9 mouse cellular contexts compared by ENCODE assay signal in genomic region chr11:105968948-105969347, GRCm38 (mm10). TPM values are rescaled to one million over a fixed set of nuclear protein-coding genes. Genes with fewer than 3 reads are reported as not detected.
DNase-seq lines count a peak whose midpoint lies in the region; ATAC-seq and TF ChIP-seq lines count a peak whose summit lies in the region.
"Had no signal": no experiment of that assay in that cellular context is flagged by ENCODE, and none has a peak within 500 bp of the region (broad histone marks: within the 10 kb centered on the region; RNA-seq: fewer than 3 reads in every experiment).

No protein-coding gene starts in this region.

- no peaks in the 10 kb centered on the region for H3K36me3 ChIP-seq in hindbrain, embryonic 10.5 days
- no peaks in the 10 kb centered on the region for H3K36me3 ChIP-seq in hindbrain, embryonic 11.5 days (ENCODE audit: control insufficient read depth, insufficient read depth, low read length)
- no peaks in the 10 kb centered on the region for H3K36me3 ChIP-seq in E14TG2a.4 (ENCODE audit: insufficient read depth, low read length)
- H3K36me3 ChIP-seq in embryonic facial prominence, embryonic 10.5 days (replicated peaks), result no peaks in the 10 kb centered on the region
- H3K36me3 ChIP-seq in midbrain, embryonic 12.5 days, result no peaks in the 10 kb centered on the region
- no peaks in the 10 kb centered on the region for H3K36me3 ChIP-seq in liver, postnatal 0 days (replicated peaks; ENCODE audit: insufficient read depth, low read length)

- no peak overlapping the region for H3K4me2 ChIP-seq in hindbrain, embryonic 11.5 days (replicated peaks; ENCODE audit: low read depth, low read length)
- H3K4me2 ChIP-seq in midbrain, embryonic 12.5 days (replicated peaks), result 0 out of 2 replicates have a peak overlapping the region, but pooled peaks have one; percentile 93
- no peak overlapping the region for H3K4me2 ChIP-seq in liver, postnatal 0 days (ENCODE audit: low read depth, low read length)

- no peak for TF ChIP-seq EP300 in liver, postnatal 0 days (IDR thresholded peaks at IDR 0.05; ENCODE audit: low read depth)

- peaks cover 25% of the 10 kb centered on the region for H3K4me1 ChIP-seq in hindbrain, embryonic 10.5 days (replicated peaks)
- H3K4me1 ChIP-seq in hindbrain, embryonic 11.5 days (replicated peaks; ENCODE audit: control insufficient read depth, insufficient read depth, low read length), result peaks cover 6% of the 10 kb centered on the region
- H3K4me1 ChIP-seq in E14TG2a.4 (replicated peaks; ENCODE audit: low read depth, low read length), result peaks cover 32% of the 10 kb centered on the region
- peaks cover 20% of the 10 kb centered on the region for H3K4me1 ChIP-seq in embryonic facial prominence, embryonic 10.5 days
- peaks cover 18% of the 10 kb centered on the region for H3K4me1 ChIP-seq in midbrain, embryonic 12.5 days
- H3K4me1 ChIP-seq in liver, postnatal 0 days (ENCODE audit: insufficient read depth), result peaks cover 5% of the 10 kb centered on the region; the same call in 1 of the 2 replicates

- no peaks in the 10 kb centered on the region for H3K9me3 ChIP-seq in hindbrain, embryonic 10.5 days
- no peaks in the 10 kb centered on the region for H3K9me3 ChIP-seq in hindbrain, embryonic 11.5 days (ENCODE audit: control insufficient read depth, low read length)
- H3K9me3 ChIP-seq in E14TG2a.4 (ENCODE audit: low read length), result no peaks in the 10 kb centered on the region
- H3K9me3 ChIP-seq in embryonic facial prominence, embryonic 10.5 days, result no peaks in the 10 kb centered on the region
- no peaks in the 10 kb centered on the region for H3K9me3 ChIP-seq in midbrain, embryonic 12.5 days
- no peaks in the 10 kb centered on the region for H3K9me3 ChIP-seq in liver, postnatal 0 days (ENCODE audit: low read length)

- no peak for ATAC-seq in hindbrain, embryonic 11.5 days (ENCODE audit: low FRiP score)
- no peak for ATAC-seq in midbrain, embryonic 12.5 days (ENCODE audit: low FRiP score, low read depth)
- ATAC-seq in liver, postnatal 0 days, result no peak

- peaks cover 68% of the 10 kb centered on the region for H3K27me3 ChIP-seq in hindbrain, embryonic 10.5 days (ENCODE audit: insufficient read depth, poor library complexity, severe bottlenecking)
- peaks cover 25% of the 10 kb centered on the region for H3K27me3 ChIP-seq in hindbrain, embryonic 11.5 days (ENCODE audit: control insufficient read depth, insufficient read depth, low read length)
- peaks cover 69% of the 10 kb centered on the region for H3K27me3 ChIP-seq in E14TG2a.4 (ENCODE audit: insufficient read depth, low read length)
- peaks cover 68% of the 10 kb centered on the region for H3K27me3 ChIP-seq in embryonic facial prominence, embryonic 10.5 days (replicated peaks; ENCODE audit: low read depth, poor library complexity, severe bottlenecking)
- peaks cover 59% of the 10 kb centered on the region for H3K27me3 ChIP-seq in midbrain, embryonic 12.5 days
- peaks cover 57% of the 10 kb centered on the region for H3K27me3 ChIP-seq in liver, postnatal 0 days (ENCODE audit: insufficient read depth, low read length)

- H3K4me3 ChIP-seq in hindbrain, embryonic 10.5 days, result peak overlapping the region; percentile 68; the same call in 1 of the 2 replicates
- H3K4me3 ChIP-seq in hindbrain, embryonic 11.5 days (ENCODE audit: low read depth, low read length), result no peak overlapping the region
- H3K4me3 ChIP-seq in E14TG2a.4 (replicated peaks; ENCODE audit: low read length), result 0 out of 2 replicates have a peak overlapping the region, but pooled peaks have one; percentile 84
- H3K4me3 ChIP-seq in embryonic facial prominence, embryonic 10.5 days, result 0 out of 2 replicates have a peak overlapping the region, but pooled peaks have one; percentile 75
- no peak overlapping the region for H3K4me3 ChIP-seq in midbrain, embryonic 12.5 days
- H3K4me3 ChIP-seq in liver, postnatal 0 days (ENCODE audit: low read depth, low read length), result no peak overlapping the region

- no peak for DNase-seq in hindbrain, embryonic 10.5 days (ENCODE audit: low spot score)
- DNase-seq in hindbrain, embryonic 11.5 days (ENCODE audit: low spot score), result no peak
- no peak for DNase-seq in embryonic facial prominence, embryonic 10.5 days (ENCODE audit: low spot score)
- DNase-seq in cerebellum, postnatal 10 days, result no peak
- DNase-seq in liver, postnatal 0 days, result no peak

- TF ChIP-seq CTCF in E14TG2a.4 (conservative IDR thresholded peaks at IDR 0.05; ENCODE audit: low read length), result no peak
- TF ChIP-seq CTCF in liver, postnatal 0 days (IDR thresholded peaks at IDR 0.05; ENCODE audit: low read depth), result no peak

- no peak overlapping the region for H3K9ac ChIP-seq in hindbrain, embryonic 11.5 days (ENCODE audit: low read depth, low read length)
- H3K9ac ChIP-seq in midbrain, embryonic 12.5 days (replicated peaks), result no peak overlapping the region
- no peak overlapping the region for H3K9ac ChIP-seq in liver, postnatal 0 days (replicated peaks)

- no peak overlapping the region for H3K27ac ChIP-seq in hindbrain, embryonic 10.5 days
- no peak overlapping the region for H3K27ac ChIP-seq in hindbrain, embryonic 11.5 days (ENCODE audit: low read depth, low read length)
- no peak overlapping the region for H3K27ac ChIP-seq in embryonic facial prominence, embryonic 10.5 days (replicated peaks)
- H3K27ac ChIP-seq in midbrain, embryonic 12.5 days (replicated peaks), result no peak overlapping the region
- no peak overlapping the region for H3K27ac ChIP-seq in liver, postnatal 0 days (ENCODE audit: low read depth)

- WGBS in hindbrain, embryonic 10.5 days, result 48% methylated on average over 10 of the region's 10 CpGs
- WGBS in hindbrain, embryonic 11.5 days, result 48% methylated on average over 10 of the region's 10 CpGs
- 40% methylated on average over 10 of the region's 10 CpGs for WGBS in embryonic facial prominence, embryonic 10.5 days
- WGBS in midbrain, embryonic 12.5 days, result 45% methylated on average over 10 of the region's 10 CpGs
- WGBS in liver, postnatal 0 days (ENCODE audit: insufficient replicate concordance), result 39% methylated on average over 10 of the region's 10 CpGs

RNA-seq across cellular contexts. Expression of gene Ace, which starts 1.2 kb away (rescaled TPM):
- polyA plus RNA-seq in hindbrain, embryonic 10.5 days (2016; fragmentation: Nextera tagmentation; extraction: Ambion mirVana), result 1.3 TPM in 2 replicates
- polyA plus RNA-seq in hindbrain, embryonic 11.5 days (2014; fragmentation: Nextera tagmentation; extraction: Ambion mirVana), result 0.46 and 0.53 TPM in 2 replicates
- polyA plus RNA-seq in embryonic facial prominence, embryonic 10.5 days (2016; fragmentation: Nextera tagmentation; extraction: Ambion mirVana), result 0.45 and 0.50 TPM in 2 replicates
- 1.2 and 1.4 TPM in 2 replicates for polyA plus RNA-seq in midbrain, embryonic 12.5 days (2016; fragmentation: Nextera tagmentation; extraction: Ambion mirVana)
- polyA plus RNA-seq in liver, postnatal 0 days (2015; fragmentation: Nextera tagmentation; extraction: Ambion mirVana), result 0.07 and 0.09 TPM in 2 replicates

RNA-seq across cellular contexts. Expression of gene Cyb561, which starts 15.8 kb away (rescaled TPM):
- 20.0 and 23.6 TPM in 2 replicates for polyA plus RNA-seq in hindbrain, embryonic 10.5 days (2016; fragmentation: Nextera tagmentation; extraction: Ambion mirVana)
- polyA plus RNA-seq in hindbrain, embryonic 11.5 days (2014; fragmentation: Nextera tagmentation; extraction: Ambion mirVana), result 17.6 and 20.9 TPM in 2 replicates
- 13.2 and 14.0 TPM in 2 replicates for polyA plus RNA-seq in embryonic facial prominence, embryonic 10.5 days (2016; fragmentation: Nextera tagmentation; extraction: Ambion mirVana)
- polyA plus RNA-seq in midbrain, embryonic 12.5 days (2016; fragmentation: Nextera tagmentation; extraction: Ambion mirVana), result 13.2 and 16.3 TPM in 2 replicates
- polyA plus RNA-seq in liver, postnatal 0 days (2015; fragmentation: Nextera tagmentation; extraction: Ambion mirVana), result 0.89 and 0.96 TPM in 2 replicates

RNA-seq across cellular contexts. Expression of gene Ace3, which starts 25.5 kb away (rescaled TPM):
- polyA plus RNA-seq in hindbrain, embryonic 10.5 days (2016; fragmentation: Nextera tagmentation; extraction: Ambion mirVana), result not detected in 2 replicates
- polyA plus RNA-seq in hindbrain, embryonic 11.5 days (2014; fragmentation: Nextera tagmentation; extraction: Ambion mirVana), result not detected in 2 replicates
- not detected in 2 replicates for polyA plus RNA-seq in embryonic facial prominence, embryonic 10.5 days (2016; fragmentation: Nextera tagmentation; extraction: Ambion mirVana)
- polyA plus RNA-seq in midbrain, embryonic 12.5 days (2016; fragmentation: Nextera tagmentation; extraction: Ambion mirVana), result not detected in 2 replicates
- not detected in 2 replicates for polyA plus RNA-seq in liver, postnatal 0 days (2015; fragmentation: Nextera tagmentation; extraction: Ambion mirVana)
- polyA plus RNA-seq: cortical plate, adult 2 months; stomach, embryonic 16.5 days had no signal

RNA-seq across cellular contexts. Expression of gene Kcnh6, which starts 39.0 kb away (rescaled TPM):
- polyA plus RNA-seq in hindbrain, embryonic 10.5 days (2016; fragmentation: Nextera tagmentation; extraction: Ambion mirVana), result 0.52 and 0.61 TPM in 2 replicates
- polyA plus RNA-seq in hindbrain, embryonic 11.5 days (2014; fragmentation: Nextera tagmentation; extraction: Ambion mirVana), result 0.46 and 0.75 TPM in 2 replicates
- polyA plus RNA-seq in embryonic facial prominence, embryonic 10.5 days (2016; fragmentation: Nextera tagmentation; extraction: Ambion mirVana), result 0.30 and 0.48 TPM in 2 replicates
- 0.50 and 0.56 TPM in 2 replicates for polyA plus RNA-seq in midbrain, embryonic 12.5 days (2016; fragmentation: Nextera tagmentation; extraction: Ambion mirVana)
- 0.02 TPM in 1 of 2 replicates, not detected in the other for polyA plus RNA-seq in liver, postnatal 0 days (2015; fragmentation: Nextera tagmentation; extraction: Ambion mirVana)

Comparison
In these comparisons a context has a peak if more than half of its experiments do, and no peak if none do; other contexts are left out.
1. H3K4me3 ChIP-seq: peak in hindbrain, embryonic 10.5 days (single experiment), E14TG2a.4 (single experiment) and embryonic facial prominence, embryonic 10.5 days (single experiment); none in hindbrain, embryonic 11.5 days (single experiment), midbrain, embryonic 12.5 days (single experiment) and liver, postnatal 0 days (single experiment).